Mouse (Mus musculus): ENCODE results near the gene Mief2.

Mief2 gene

DNA sequence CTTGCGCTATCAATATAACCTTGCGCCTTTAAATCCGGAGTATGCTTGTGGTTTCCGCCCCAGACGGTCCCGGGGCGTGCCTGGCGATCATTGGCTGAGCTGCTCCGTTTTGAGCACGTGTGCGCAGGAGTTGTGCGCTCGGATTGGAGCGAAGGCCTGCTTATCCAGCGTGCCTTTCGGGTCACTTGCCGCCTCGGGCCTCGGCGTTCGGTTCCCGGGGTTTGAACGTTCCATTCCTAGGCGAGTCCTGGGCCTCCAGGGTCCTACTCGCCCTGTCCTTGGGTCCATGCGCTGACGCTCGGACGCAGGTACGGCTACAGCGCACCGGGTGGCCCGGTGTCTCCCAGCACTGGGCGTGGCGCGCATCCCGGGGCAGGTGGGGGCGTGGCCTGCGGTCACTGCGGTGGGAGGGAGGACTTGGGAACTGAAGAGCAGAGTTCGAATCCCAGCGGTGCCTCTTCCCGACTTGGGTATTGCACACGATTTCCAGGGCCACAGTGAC is at the start of gene Mief2:
TSS of gene Mief2 (plus strand) at position 139 of the 502 bp plus-strand sequence.
- DNase-seq = peak; percentile 91

DNA sequence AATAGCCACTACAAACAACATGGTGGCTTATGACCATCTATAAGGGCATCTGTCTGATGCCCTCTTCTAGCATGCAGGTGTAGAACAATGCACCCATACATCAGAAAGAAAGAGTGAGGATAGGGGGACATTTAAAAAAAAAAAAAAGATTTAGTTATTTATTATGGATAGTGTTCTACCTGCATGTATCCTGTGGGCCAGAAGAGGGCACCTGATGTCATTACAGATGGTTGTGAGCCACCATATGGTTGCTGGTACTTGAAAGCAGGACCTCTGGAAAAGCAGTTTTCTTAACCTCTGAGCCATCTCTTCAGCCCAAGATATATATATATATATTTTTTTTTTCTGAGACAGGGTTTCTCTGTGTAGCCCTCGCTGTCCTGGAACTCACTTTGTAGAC is 32.0 kb upstream of the Mief2 start:
- no peak for DNase-seq

DNA sequence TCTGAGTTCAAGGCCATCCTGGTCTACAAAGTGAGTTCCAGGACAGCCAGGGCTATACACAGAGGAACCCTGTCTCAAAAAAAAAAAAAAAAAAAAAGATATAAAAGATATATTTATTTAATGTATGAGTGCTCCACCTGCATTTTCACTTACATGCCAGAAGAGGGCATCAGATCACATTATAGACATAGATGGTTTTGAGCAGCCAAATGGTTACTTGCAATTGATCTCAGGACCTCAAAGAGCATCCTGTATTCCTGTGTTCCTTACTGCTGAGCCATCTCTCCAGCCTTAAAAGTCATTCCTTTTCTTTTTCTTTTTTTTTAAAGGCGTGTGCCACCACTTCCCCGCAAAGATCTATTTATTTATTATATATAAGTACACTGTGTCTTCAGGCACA is 30.6 kb upstream of the Mief2 start:
- no peak for DNase-seq

GRCm38 (mm10) chr11:60698806-60699523 is 29.2 kb upstream of the Mief2 start:
- DNase-seq = peak; percentile 60

DNA sequence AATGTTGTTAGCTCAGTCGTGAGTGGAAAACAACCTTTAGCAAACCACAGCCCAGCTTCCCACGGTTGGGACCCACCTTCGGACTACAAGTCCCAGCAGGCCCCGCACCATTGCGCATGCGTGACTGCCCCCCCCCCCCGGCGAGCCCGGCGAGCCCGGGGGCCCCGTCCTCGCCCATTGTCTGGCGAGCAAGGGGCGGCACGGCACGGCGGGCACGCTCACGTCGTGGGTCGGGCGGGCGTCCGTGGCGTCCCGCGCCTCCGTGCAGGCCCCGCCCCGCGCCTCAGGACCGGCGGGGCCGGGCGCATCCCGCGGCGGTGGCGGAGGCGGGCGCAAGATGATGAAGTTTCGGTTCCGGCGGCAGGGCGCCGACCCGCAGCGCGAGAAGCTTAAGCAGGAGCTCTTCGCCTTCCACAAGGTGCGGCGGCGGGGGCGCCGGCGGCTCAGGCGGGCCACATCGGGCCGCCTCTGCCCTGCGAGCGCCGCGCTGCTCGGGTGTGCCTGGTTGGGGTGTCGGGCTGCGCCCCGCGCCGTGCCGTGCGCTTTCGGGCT is 28.6 kb upstream of the Mief2 start, which contains the start of gene Llgl1:
TSS of gene Llgl1 (plus strand) at position 200 of the 552 bp plus-strand sequence.
- DNase-seq = peak; percentile 91

DNA sequence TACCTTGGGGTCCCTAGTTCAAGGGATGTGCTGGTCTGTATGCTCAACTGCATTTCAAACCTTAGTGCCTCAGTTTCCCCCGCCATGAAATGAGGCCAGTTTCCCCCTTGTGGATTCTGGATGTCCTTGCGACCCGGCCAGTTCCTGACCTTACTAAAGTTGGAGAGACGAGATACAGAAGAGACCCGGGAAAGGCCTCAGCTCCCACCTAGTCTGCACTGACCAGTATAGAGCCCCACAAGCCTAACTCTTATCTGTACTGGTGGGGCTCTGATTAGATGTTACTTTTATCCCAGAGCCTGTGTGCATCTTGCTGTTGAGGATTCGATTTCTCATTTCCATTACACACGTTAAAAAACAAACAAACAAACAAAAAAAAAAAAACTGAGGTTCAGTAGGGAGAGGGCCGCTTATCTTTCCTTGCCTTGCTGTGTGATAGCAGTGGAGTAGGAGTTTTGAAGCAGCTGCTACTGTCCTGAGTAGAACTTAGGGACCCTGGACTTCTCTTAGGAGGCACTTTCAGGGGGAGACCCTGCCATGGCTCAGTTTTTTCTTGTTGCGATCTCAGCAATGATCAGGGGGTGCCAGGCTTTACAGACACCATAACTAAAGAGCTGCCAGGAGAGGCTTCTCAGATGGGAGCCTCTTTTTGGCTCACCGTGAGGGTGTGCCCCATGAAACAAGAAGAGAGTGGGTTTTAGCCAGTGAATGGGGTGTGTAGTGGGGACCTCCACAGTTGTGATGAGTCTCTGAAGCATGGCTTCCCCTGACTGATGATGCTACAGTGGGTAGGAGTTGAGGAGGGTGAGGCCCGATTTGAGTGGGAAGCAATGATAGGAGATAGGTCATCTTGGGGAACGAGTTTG is 27.6 kb upstream of the Mief2 start:
- peak; percentile 3 for DNase-seq

DNA sequence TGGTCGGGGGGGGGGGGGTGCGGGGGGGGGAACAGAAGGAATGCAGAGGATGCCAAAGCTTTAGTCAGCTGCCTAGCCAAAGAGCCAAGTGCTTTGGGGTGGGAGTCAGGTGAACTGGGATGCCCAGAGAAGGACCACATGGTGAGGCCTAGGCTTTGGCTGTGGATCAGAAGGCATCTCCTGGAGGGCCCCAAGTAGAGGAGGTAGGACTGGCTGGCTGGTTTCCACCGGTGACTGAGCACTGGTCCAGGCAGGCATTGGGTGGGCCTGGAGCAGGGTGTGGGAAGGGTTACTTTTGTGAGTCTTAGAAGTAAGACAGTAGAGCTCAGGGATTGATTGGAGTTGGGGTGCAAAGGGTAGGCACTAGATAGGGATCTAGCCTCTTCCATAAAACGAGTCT is 26.6 kb upstream of the Mief2 start:
- peak; percentile 13 for DNase-seq

- peak; percentile 81 for DNase-seq
Measured at GRCm38 (mm10) chr11:60703131-60703530, 25.1 kb upstream of the Mief2 start.

GRCm38 (mm10) chr11:60704023-60704880 is 23.9 kb upstream of the Mief2 start:
- no peak for DNase-seq

GRCm38 (mm10) chr11:60705255-60705654 is 22.9 kb upstream of the Mief2 start:
- DNase-seq = peak; percentile 2

DNA sequence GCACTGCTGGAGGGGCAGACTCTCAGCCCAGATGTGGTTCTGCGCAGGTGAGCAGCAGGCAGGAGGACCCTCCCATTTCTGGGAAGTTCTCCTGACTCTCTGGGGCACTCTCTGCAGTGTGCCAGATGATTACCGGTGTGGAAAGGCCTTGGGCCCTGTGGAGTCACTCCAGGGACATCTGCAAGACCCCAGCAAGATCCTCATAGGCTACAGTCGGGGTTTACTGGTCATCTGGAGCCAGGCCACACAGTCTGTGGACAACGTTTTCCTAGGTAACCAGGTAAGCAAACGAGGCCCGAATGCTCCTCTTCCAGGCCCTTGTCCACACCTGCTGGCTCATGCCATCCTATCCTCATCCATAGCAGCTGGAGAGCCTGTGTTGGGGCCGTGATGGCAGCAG is 22.1 kb upstream of the Mief2 start:
- DNase-seq = no peak

DNA sequence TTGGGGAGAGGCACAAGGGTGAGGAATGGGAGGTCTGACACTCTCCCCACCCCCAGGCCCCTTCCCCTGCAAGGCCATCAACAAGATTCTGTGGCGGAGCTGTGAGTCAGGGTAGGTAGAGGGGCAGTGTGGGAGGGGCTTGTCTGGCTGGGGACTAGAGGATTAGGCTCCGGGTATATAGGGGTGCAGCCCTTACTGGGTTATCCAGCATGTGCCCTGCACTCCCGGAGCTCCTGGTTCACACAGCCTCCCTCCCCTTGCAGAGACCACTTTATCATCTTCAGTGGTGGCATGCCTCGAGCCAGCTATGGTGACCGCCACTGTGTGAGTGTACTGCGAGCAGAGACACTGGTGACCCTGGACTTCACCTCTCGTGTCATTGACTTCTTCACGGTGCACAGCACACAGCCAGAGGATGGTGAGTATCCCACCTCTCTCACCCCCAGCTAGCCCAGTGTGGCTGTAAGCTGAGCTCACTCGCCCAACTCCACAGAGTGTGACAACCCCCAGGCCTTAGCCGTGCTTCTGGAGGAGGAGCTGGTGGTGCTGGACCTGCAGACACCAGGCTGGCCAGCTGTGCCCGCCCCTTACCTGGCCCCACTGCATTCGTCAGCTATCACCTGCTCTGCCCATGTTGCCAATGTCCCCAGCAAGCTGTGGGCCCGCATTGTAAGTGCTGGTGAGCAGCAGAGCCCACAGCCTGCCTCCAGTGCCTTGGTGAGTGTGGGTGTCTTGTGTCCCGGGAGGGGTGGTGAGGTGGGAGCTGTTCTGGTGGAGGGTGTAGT is 21.3 kb upstream of the Mief2 start:
- DNase-seq = no peak

DNA sequence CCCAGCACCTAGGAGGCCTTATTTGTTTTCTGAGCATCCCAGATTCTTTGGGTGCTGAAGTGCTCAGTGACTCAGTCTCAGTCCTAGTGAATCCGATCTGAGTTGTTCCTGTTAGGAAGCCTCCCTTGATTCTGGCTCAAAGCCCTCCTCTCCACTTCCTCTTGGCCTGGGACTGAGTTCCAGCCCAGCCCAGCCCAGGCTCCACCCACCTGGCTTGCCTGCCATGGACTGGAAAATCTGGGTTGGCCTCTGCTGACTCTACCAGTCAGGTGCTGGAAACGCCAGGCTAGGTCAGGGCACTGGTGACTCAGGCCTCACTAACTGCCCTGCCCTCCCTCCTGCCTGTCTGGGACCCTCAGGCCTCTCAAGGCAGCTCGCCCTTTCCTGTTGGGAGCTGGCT is 20.5 kb upstream of the Mief2 start:
- peak; percentile 3 for DNase-seq

- no peak for DNase-seq
Measured at GRCm38 (mm10) chr11:60708631-60709030, 19.6 kb upstream of the Mief2 start.

DNA sequence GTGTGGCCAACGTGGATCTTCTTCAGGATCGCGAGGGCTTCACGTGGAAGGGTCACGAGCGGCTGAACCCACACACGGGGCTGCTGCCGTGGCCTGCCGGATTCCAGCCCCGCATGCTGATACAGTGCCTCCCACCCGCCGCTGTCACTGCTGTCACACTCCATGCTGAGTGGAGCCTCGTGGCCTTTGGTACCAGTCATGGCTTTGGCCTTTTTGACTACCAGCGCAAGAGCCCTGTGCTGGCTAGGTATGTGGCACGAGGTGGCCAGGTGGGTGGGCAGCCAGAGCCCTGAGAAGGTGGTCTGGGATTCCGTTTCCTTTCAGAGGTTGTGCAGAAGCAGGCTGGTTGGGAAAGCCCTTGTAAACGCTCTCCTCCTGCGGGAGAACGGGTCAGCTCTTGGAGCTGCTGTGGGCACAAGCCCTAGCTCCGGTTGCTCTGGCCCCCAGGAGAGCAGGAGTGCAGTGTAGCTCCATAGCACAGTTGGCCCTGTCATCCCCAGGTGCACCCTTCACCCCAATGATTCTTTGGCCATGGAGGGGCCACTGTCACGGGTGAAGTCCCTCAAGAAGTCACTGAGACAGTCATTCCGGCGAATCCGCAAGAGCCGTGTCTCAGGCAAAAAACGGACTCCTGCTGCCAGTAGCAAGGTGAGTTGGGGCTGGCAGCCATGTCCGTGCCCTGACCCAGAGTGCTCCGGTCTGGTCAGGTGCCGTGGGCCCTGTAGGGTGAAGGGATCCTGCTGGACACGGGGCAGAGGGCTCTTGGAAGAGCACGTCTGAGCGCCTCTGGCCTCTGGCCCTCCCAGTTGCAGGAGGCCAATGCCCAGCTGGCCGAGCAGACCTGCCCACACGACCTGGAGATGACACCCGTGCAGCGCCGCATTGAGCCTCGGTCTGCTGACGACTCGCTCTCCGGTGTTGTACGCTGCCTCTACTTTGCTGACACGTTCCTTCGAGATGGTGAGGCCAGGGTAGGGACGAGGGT is 18.4 kb upstream of the Mief2 start:
- DNase-seq = no peak

DNA sequence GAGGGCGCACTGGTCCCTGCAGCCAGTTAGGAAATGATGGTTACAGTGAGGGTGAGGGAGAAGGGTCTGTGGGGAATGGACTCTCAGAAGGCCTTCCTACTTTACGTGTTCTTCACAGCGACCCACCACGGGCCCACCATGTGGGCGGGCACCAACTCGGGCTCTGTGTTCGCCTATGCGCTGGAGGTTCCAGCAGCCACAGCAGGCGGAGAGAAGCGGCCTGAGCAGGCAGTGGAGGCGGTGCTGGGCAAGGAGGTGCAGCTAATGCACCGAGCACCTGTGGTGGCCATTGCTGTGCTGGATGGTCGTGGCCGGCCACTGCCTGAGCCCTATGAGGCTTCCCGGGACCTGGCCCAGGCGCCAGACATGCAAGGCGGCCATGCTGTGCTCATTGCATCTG is 17.0 kb upstream of the Mief2 start:
- DNase-seq = peak; percentile 4

- no peak for DNase-seq
Measured at GRCm38 (mm10) chr11:60712040-60712439, 16.2 kb upstream of the Mief2 start.

- DNase-seq = peak; percentile 4
Measured at GRCm38 (mm10) chr11:60712639-60713255, 15.5 kb upstream of the Mief2 start.

- no peak for DNase-seq
Measured at GRCm38 (mm10) chr11:60715833-60716232, 12.4 kb upstream of the Mief2 start.

GRCm38 (mm10) chr11:60719263-60719662 is 8.9 kb upstream of the Mief2 start:
- no peak for DNase-seq
